Mouse (Mus musculus): ENCODE results near the gene Cse1l. TPM values are rescaled to one million over a fixed set of nuclear protein-coding genes. Genes with fewer than 3 reads are reported as not detected.
A peak's percentile ranks its signal among the peaks of the same experiment; 100 is the strongest.

Cse1l gene
- polyA plus RNA-seq (2016; fragmentation: Nextera tagmentation; extraction: Ambion mirVana) = 165 and 190 TPM in 2 replicates

DNA sequence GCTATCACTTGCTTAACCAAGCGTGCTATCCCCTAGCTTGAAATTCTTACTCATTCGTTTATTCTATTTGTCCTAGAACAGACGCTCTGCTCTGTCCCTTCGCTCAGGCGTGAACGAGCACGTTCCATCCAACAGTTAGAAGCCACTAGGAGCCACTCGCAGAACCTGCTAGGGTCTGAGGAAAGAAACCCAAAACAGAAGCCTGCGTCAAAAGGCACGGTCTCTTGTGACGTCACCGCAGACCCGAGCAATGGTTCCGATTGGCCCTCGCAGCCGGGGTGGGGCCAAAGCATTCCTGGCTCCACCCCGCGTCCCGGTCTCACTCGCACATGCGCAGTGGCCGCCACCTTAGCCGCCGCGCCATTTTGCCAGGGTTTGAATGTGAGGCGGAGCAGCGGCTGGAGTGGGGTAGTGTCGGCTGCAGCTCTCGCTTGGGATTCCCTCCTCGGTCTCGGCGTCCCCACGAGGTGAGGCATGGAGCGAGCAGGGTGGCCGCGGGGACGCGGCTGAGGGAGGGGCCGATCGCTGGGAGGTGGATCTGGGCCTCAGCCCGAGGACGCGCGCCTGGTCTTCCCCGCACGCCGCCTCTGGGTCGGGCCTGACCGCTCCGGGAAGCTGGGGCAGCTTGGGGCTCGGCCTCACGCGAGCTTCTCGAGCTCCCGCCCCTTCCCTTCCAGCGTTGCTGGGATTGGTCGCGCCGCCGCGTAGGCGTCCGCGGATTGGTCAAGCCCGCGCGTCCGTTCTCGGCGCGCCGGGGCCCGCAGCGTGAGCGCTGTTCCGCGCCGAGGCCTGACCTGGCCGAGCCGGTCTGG is at the start of gene Cse1l:
Gene Cse1l (plus strand): TSS at position 330 of the 812 bp plus-strand sequence.
- Histone ChIP-seq H3K9me3 (no peaks in the 10 kb centered on the region), H3K36me3 (peaks cover 23% of the 10 kb centered on the region), H3K4me1 (replicated peaks) (peaks cover 16% of the 10 kb centered on the region), H3K4me3 (peak within 1 kb of the TSS; percentile 82), H3K27ac (peak within 1 kb of the TSS; percentile 97), H3K27me3 (ENCODE audit: insufficient read depth, poor library complexity, severe bottlenecking) (no peaks in the 10 kb centered on the region)
- under 1% methylated on average over 80 of the region's 80 CpGs for WGBS
- peak; percentile 99 for DNase-seq (ENCODE audit: low spot score)

- WGBS = 76% methylated on average over 6 of the region's 6 CpGs
- DNase-seq (ENCODE audit: low spot score) = no peak
- H3K4me3 ChIP-seq = no peak overlapping the region
- peaks cover 97% of the 10 kb centered on the region for H3K36me3 ChIP-seq
- H3K4me1 ChIP-seq (replicated peaks) = no peaks in the 10 kb centered on the region
- peaks cover 7% of the 10 kb centered on the region; the same call in 1 of the 2 replicates for H3K9me3 ChIP-seq
- H3K27me3 ChIP-seq (ENCODE audit: insufficient read depth, poor library complexity, severe bottlenecking) = no peaks in the 10 kb centered on the region
- H3K27ac ChIP-seq = no peak overlapping the region
These were observed 49.5 kb upstream of the Cse1l start for GRCm38 (mm10) chr2:166856366-166856765.

DNA sequence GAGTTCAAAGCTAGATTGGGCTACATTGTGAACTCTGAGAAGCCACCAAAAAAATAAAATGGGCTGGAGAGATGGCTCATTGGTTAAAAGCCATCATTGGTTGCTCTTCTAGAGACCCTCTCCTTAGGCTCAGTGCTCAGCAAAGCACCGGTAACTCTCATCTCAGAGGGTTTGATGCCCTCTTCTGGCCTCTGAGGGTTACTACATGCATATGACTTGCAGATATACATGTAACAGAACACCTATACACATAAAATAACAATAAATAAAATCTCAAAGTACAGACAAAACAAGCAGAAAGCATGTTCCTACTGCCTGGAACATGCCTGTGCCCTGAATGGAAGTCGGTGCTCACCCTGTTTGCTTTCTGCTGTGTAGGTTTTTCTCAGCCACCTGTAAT is 48.7 kb upstream of the Cse1l start:
- Histone ChIP-seq H3K4me3 (no peak overlapping the region), H3K36me3 (peaks cover 97% of the 10 kb centered on the region), H3K27me3 (ENCODE audit: insufficient read depth, poor library complexity, severe bottlenecking) (no peaks in the 10 kb centered on the region), H3K9me3 (peaks cover 3% of the 10 kb centered on the region; the same call in 1 of the 2 replicates), H3K4me1 (replicated peaks) (no peaks in the 10 kb centered on the region), H3K27ac (no peak overlapping the region)
- DNase-seq (ENCODE audit: low spot score) = no peak
- WGBS = 88% methylated on average over 2 of the region's 2 CpGs

GRCm38 (mm10) chr2:166859214-166859613 is 46.6 kb upstream of the Cse1l start:
- H3K27me3 ChIP-seq (ENCODE audit: insufficient read depth, poor library complexity, severe bottlenecking) = no peaks in the 10 kb centered on the region
- 88% methylated on average over 7 of the region's 7 CpGs for WGBS
- DNase-seq (ENCODE audit: low spot score) = no peak
- H3K4me1 ChIP-seq (replicated peaks) = no peaks in the 10 kb centered on the region
- H3K4me3 ChIP-seq = no peak overlapping the region
- H3K27ac ChIP-seq = no peak overlapping the region
- H3K36me3 ChIP-seq = peaks cover 95% of the 10 kb centered on the region
- no peaks in the 10 kb centered on the region for H3K9me3 ChIP-seq

GRCm38 (mm10) chr2:166862505-166862904 is 43.3 kb upstream of the Cse1l start:
- Histone ChIP-seq H3K4me1 (replicated peaks) (no peaks in the 10 kb centered on the region), H3K4me3 (no peak overlapping the region), H3K27me3 (ENCODE audit: insufficient read depth, poor library complexity, severe bottlenecking) (no peaks in the 10 kb centered on the region), H3K27ac (no peak overlapping the region), H3K36me3 (peaks cover 97% of the 10 kb centered on the region), H3K9me3 (no peaks in the 10 kb centered on the region)
- no peak for DNase-seq (ENCODE audit: low spot score)
- 74% methylated on average over 3 of the region's 3 CpGs for WGBS

- 91% methylated on average over 10 of the region's 10 CpGs for WGBS
- H3K4me3 ChIP-seq = no peak overlapping the region
- no peak overlapping the region for H3K27ac ChIP-seq
- H3K36me3 ChIP-seq = peaks cover 96% of the 10 kb centered on the region
- DNase-seq (ENCODE audit: low spot score) = no peak
- H3K27me3 ChIP-seq (ENCODE audit: insufficient read depth, poor library complexity, severe bottlenecking) = no peaks in the 10 kb centered on the region
- no peaks in the 10 kb centered on the region for H3K9me3 ChIP-seq
- no peaks in the 10 kb centered on the region for H3K4me1 ChIP-seq (replicated peaks)
These were observed 40.4 kb upstream of the Cse1l start for GRCm38 (mm10) chr2:166865476-166865875.

DNA sequence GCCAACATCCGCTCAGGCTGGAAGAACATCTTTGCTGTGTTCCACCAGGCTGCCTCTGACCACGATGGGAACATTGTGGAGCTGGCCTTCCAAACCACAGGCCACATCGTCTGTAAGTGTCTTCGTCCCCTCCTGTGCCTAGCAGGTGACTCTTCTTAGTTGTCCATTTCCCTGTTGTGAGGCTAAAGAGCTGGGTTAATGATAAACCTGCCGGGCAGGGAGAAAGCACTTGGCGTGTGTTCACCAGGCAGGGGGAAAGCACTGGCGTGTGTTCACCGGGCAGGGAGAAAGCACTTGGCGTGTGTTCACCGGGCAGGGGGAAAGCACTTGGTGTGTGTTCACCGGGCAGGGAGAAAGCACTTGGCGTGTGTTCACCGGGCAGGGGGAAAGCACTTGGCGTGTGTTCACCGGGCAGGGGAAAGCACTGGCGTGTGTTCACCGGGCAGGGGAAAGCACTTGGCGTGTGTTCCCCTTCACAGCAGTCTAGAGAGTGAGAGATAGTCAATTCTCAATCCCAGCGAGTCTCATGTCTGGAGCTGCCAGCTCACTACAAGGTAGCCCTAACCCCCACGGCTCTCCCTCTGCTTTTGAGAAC is 35.5 kb upstream of the Cse1l start:
- Histone ChIP-seq H3K4me1 (replicated peaks) (no peaks in the 10 kb centered on the region), H3K36me3 (peaks cover 97% of the 10 kb centered on the region), H3K9me3 (no peaks in the 10 kb centered on the region), H3K27ac (no peak overlapping the region), H3K4me3 (no peak overlapping the region), H3K27me3 (ENCODE audit: insufficient read depth, poor library complexity, severe bottlenecking) (no peaks in the 10 kb centered on the region)
- DNase-seq (ENCODE audit: low spot score) = no peak
- 91% methylated on average over 20 of the region's 20 CpGs for WGBS

DNA sequence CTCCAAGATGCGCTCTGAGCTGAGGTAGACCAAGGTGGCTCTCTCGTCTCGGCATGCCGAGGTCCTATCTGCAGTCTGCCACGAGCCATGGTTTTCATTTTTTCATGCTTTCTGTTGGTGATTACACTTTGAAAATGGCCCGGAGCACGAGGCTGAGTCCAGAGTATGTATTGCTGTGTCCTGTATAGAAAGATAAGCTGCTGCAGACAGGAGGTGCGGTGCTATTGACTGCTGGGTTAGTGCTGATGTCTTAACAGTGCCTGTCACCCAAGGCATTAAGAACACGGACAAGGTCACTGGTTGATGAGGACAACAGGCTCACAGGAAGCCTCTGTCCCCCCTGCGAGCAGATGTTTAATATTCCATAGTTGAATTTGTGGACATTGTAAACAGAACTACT is 34.9 kb upstream of the Cse1l start:
- no peak for DNase-seq (ENCODE audit: low spot score)
- 92% methylated on average over 10 of the region's 10 CpGs for WGBS

GRCm38 (mm10) chr2:166874675-166875280 is 31.1 kb upstream of the Cse1l start:
- H3K4me1 ChIP-seq (replicated peaks) = no peaks in the 10 kb centered on the region
- DNase-seq (ENCODE audit: low spot score) = no peak
- H3K9me3 ChIP-seq = no peaks in the 10 kb centered on the region
- 84% methylated on average over 10 of the region's 10 CpGs for WGBS
- peaks cover 84% of the 10 kb centered on the region for H3K36me3 ChIP-seq
- H3K4me3 ChIP-seq = no peak overlapping the region
- H3K27me3 ChIP-seq (ENCODE audit: insufficient read depth, poor library complexity, severe bottlenecking) = no peaks in the 10 kb centered on the region
- H3K27ac ChIP-seq = no peak overlapping the region

More for the DNA sequence above, 34.9 kb upstream of the Cse1l start:
- H3K4me3 ChIP-seq = no peak overlapping the region
- peaks cover 94% of the 10 kb centered on the region for H3K36me3 ChIP-seq
- no peak overlapping the region for H3K27ac ChIP-seq
- no peaks in the 10 kb centered on the region for H3K4me1 ChIP-seq (replicated peaks)
- no peaks in the 10 kb centered on the region for H3K9me3 ChIP-seq
- no peaks in the 10 kb centered on the region for H3K27me3 ChIP-seq (ENCODE audit: insufficient read depth, poor library complexity, severe bottlenecking)

DNA sequence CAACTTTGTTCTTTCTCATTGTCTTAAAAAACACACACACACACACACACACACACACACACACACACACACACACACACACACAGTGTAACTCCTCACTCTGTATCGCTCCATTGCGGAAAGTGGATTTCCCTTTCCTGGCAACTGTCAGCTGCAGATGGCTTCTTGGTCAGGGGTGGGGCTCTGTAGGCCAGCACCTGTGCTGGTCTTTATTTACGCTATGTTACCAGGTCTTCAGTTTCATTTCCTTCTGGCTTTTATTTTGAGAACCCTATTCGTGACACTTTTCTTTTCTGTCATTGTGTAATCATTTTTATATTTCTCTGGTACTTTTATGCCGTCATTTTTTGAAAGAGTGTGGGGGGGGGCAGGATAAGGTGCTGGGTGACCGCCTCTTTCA is 30.3 kb upstream of the Cse1l start:
- Histone ChIP-seq H3K9me3 (no peaks in the 10 kb centered on the region), H3K4me3 (no peak overlapping the region), H3K4me1 (replicated peaks) (no peaks in the 10 kb centered on the region), H3K27me3 (ENCODE audit: insufficient read depth, poor library complexity, severe bottlenecking) (no peaks in the 10 kb centered on the region), H3K36me3 (peaks cover 80% of the 10 kb centered on the region), H3K27ac (no peak overlapping the region)
- 91% methylated on average over 6 of the region's 6 CpGs for WGBS
- no peak for DNase-seq (ENCODE audit: low spot score)

GRCm38 (mm10) chr2:166876331-166876730 is 29.5 kb upstream of the Cse1l start:
- Histone ChIP-seq H3K9me3 (no peaks in the 10 kb centered on the region), H3K4me3 (no peak overlapping the region), H3K27ac (no peak overlapping the region), H3K27me3 (ENCODE audit: insufficient read depth, poor library complexity, severe bottlenecking) (no peaks in the 10 kb centered on the region), H3K36me3 (peaks cover 80% of the 10 kb centered on the region), H3K4me1 (replicated peaks) (no peaks in the 10 kb centered on the region)
- WGBS = 92% methylated on average over 10 of the region's 10 CpGs
- DNase-seq (ENCODE audit: low spot score) = no peak

GRCm38 (mm10) chr2:166885066-166885465 is 20.8 kb upstream of the Cse1l start:
- Histone ChIP-seq H3K4me1 (replicated peaks) (peaks cover 3% of the 10 kb centered on the region; the same call in 1 of the 2 replicates), H3K27me3 (ENCODE audit: insufficient read depth, poor library complexity, severe bottlenecking) (no peaks in the 10 kb centered on the region), H3K27ac (no peak overlapping the region), H3K36me3 (peaks cover 31% of the 10 kb centered on the region), H3K9me3 (no peaks in the 10 kb centered on the region), H3K4me3 (no peak overlapping the region)
- DNase-seq (ENCODE audit: low spot score) = no peak
- 94% methylated on average over 7 of the region's 7 CpGs for WGBS

DNA sequence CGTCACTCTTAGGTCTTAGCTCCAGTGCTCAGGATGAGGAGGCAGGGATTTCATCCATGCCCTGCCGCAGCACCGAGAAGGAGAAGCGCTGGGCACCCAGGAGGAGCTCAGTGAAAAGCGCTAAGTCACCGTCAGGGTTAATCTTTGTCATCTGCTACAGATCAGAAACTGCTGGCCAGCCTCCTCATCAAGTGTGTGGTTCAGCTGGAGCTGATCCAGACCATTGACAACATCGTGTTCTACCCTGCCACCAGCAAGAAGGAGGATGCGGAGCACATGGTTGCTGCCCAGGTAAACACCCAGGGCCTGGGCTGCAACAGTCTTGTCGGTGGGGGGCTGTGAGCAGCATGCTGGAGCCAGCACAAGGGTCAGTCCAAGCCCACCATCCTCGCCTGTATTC is 20.2 kb upstream of the Cse1l start:
- DNase-seq (ENCODE audit: low spot score) = no peak
- peaks cover 34% of the 10 kb centered on the region for H3K36me3 ChIP-seq
- H3K9me3 ChIP-seq = no peaks in the 10 kb centered on the region
- H3K4me3 ChIP-seq = no peak overlapping the region
- 72% methylated on average over 10 of the region's 10 CpGs for WGBS
- no peak overlapping the region for H3K27ac ChIP-seq
- peaks cover 3% of the 10 kb centered on the region; the same call in 1 of the 2 replicates for H3K4me1 ChIP-seq (replicated peaks)
- no peaks in the 10 kb centered on the region for H3K27me3 ChIP-seq (ENCODE audit: insufficient read depth, poor library complexity, severe bottlenecking)
